Mouse (Mus musculus): ENCODE measurements around the gene Ptf1a. TPM values are rescaled to one million over a fixed set of nuclear protein-coding genes. Genes with fewer than 3 reads are reported as not detected.

The Ptf1a gene
- not detected for total RNA-seq (2021)
- long read RNA-seq, experiment 1 = 0 reads
- long read RNA-seq, experiment 2 = 0 reads

GRCm38 (mm10) chr2:19444931-19445831 is at the start of gene Ptf1a:
Ptf1a (plus strand) TSS chr2:19445663.
- DNase-seq (ENCODE audit: low spot score in 2 of 2) = no peak

- DNase-seq (ENCODE audit: low spot score in 2 of 2) = no peak
Observed at GRCm38 (mm10) chr2:19405409-19405808, 40.1 kb upstream of the Ptf1a start.

- no peak for DNase-seq (ENCODE audit: low spot score in 2 of 2)
Observed at GRCm38 (mm10) chr2:19406531-19406930, 38.9 kb upstream of the Ptf1a start.

GRCm38 (mm10) chr2:19414222-19414965 is 31.1 kb upstream of the Ptf1a start:
- DNase-seq (ENCODE audit: low spot score in 2 of 2) = peak; percentile 54 to 60

- DNase-seq (ENCODE audit: low spot score in 2 of 2) = peak in 1 of 2 experiments; percentile 33
Observed at GRCm38 (mm10) chr2:19415063-19415521, 30.4 kb upstream of the Ptf1a start.

- DNase-seq (ENCODE audit: low spot score in 2 of 2) = no peak
Observed at GRCm38 (mm10) chr2:19416066-19416465, 29.4 kb upstream of the Ptf1a start.

- DNase-seq (ENCODE audit: low spot score in 2 of 2) = no peak
Observed at GRCm38 (mm10) chr2:19419686-19420345, 25.6 kb upstream of the Ptf1a start.

- DNase-seq (ENCODE audit: low spot score in 2 of 2) = no peak
Observed at GRCm38 (mm10) chr2:19422226-19422625, 23.2 kb upstream of the Ptf1a start.

- no peak for DNase-seq (ENCODE audit: low spot score in 2 of 2)
Observed at GRCm38 (mm10) chr2:19423086-19423485, 22.4 kb upstream of the Ptf1a start.

GRCm38 (mm10) chr2:19429031-19429430 is 16.4 kb upstream of the Ptf1a start:
- DNase-seq (ENCODE audit: low spot score in 2 of 2) = peak in 1 of 2 experiments; percentile 16

GRCm38 (mm10) chr2:19429691-19430690 is 15.5 kb upstream of the Ptf1a start:
- DNase-seq (ENCODE audit: low spot score in 2 of 2) = no peak

- DNase-seq (ENCODE audit: low spot score in 2 of 2) = no peak
Observed at GRCm38 (mm10) chr2:19430746-19431145, 14.7 kb upstream of the Ptf1a start.

GRCm38 (mm10) chr2:19431186-19431585 is 14.3 kb upstream of the Ptf1a start:
- DNase-seq (ENCODE audit: low spot score in 2 of 2) = no peak

- no peak for DNase-seq (ENCODE audit: low spot score in 2 of 2)
Observed at GRCm38 (mm10) chr2:19431614-19432323, 13.7 kb upstream of the Ptf1a start.

GRCm38 (mm10) chr2:19444346-19444745 is 1.1 kb upstream of the Ptf1a start:
- DNase-seq (ENCODE audit: low spot score in 2 of 2) = no peak

GRCm38 (mm10) chr2:19445871-19446501 is 523 bp downstream of the Ptf1a start:
- no peak for DNase-seq (ENCODE audit: low spot score in 2 of 2)

GRCm38 (mm10) chr2:19446746-19447145 is 1.3 kb downstream of the Ptf1a start:
- no peak for DNase-seq (ENCODE audit: low spot score in 2 of 2)

GRCm38 (mm10) chr2:19448042-19448700 is 2.7 kb downstream of the Ptf1a start:
- no peak for DNase-seq (ENCODE audit: low spot score in 2 of 2)

Data from adrenal gland, adult 18-20 months (tissue).